Mouse (Mus musculus) CH12.LX (cell line): ENCODE measurements around the gene Aco2.

Experiments used
- CHD1 ChIP-seq: IDR thresholded peaks from 2 replicates; pipeline ENCODE4 v1.6.1; 2012; ENCODE audit warnings: low read depth, low read length, improper control_type of control experiment, inconsistent platforms
- CHD2 ChIP-seq: IDR thresholded peaks from 2 replicates; pipeline ENCODE4 v1.6.1; 2011; ENCODE audit warnings: low read length, improper control_type of control experiment
- CTCF ChIP-seq, 2 experiments: IDR thresholded peaks in 1 of 2; conservative IDR thresholded peaks in 1 of 2; 2 replicates each; pipeline ENCODE4 v1.5.1; 2011 to 2012; ENCODE audit warnings: low read depth in 2 of 2, low read length in 2 of 2, improper control_type of control experiment in 1 of 2, inconsistent platforms in 1 of 2, mild to moderate bottlenecking in 1 of 2, moderate library complexity in 1 of 2
- EP300 ChIP-seq: IDR thresholded peaks from 2 replicates; pipeline ENCODE4 v1.6.1; 2011; ENCODE audit warnings: low read length, improper control_type of control experiment
- JUN ChIP-seq: IDR thresholded peaks from 2 replicates; pipeline ENCODE4 v1.6.1; 2011; ENCODE audit warnings: low read depth, mild to moderate bottlenecking, low read length, improper control_type of control experiment, moderate library complexity; ENCODE audit not compliant: insufficient read depth
- MAFK ChIP-seq: IDR thresholded peaks from 2 replicates; pipeline ENCODE4 v1.6.1; 2011; ENCODE audit warnings: low read length, improper control_type of control experiment; ENCODE audit not compliant: insufficient replicate concordance
- NELFE ChIP-seq: IDR thresholded peaks from 2 replicates; pipeline ENCODE4 v1.6.1; 2011; ENCODE audit warnings: low read depth, low read length, improper control_type of control experiment
- POLR2A ChIP-seq: IDR thresholded peaks from 2 replicates; pipeline ENCODE4 v1.6.1; 2011; ENCODE audit warnings: low read depth, mild to moderate bottlenecking, improper control_type of control experiment, low read length
- TBP ChIP-seq: conservative IDR thresholded peaks from 2 replicates; pipeline ENCODE4 v1.6.1; 2011; ENCODE audit warnings: low read depth, low read length, improper control_type of control experiment
- USF1 ChIP-seq: IDR thresholded peaks from 2 replicates; pipeline ENCODE4 v1.6.1; 2014; ENCODE audit warnings: low read depth, mild to moderate bottlenecking, inconsistent platforms, low read length, improper control_type of control experiment
- ZMIZ1 ChIP-seq: IDR thresholded peaks from 2 replicates; pipeline ENCODE4 v1.6.1; 2012; ENCODE audit warnings: low read depth, mild to moderate bottlenecking, inconsistent platforms, low read length, improper control_type of control experiment

DNA sequence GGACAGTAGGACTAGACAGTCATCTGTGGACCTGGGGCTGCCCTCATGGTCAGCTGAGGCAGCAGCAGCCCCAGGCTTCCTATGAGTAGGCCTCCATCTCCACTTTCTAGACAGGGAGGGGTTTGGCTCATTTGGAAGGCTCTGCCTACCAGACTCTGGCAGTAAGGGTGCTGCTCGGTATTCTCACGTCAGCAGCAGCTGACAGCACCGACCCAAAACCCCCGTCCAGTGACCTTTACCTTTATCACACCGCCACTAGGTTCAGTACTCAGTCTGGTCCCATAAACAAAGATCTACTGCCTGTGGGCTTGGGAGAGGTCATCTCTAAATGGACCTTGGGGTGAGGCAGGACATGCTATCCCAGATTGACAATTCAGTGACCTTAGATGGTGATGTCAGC is 43.6 kb downstream of the Aco2 start:
- TF ChIP-seq USF1 (no peak), CTCF (conservative IDR thresholded peaks at IDR 0.05 in 1 of 2, IDR thresholded peaks at IDR 0.05 in 1 of 2; ENCODE audit: low read depth in 2 of 2, low read length in 2 of 2) (no peak), CHD1 (no peak), NELFE (no peak), MAFK (no peak), CHD2 (no peak), JUN (no peak), POLR2A (no peak; the same call in 1 of the 2 replicates), ZMIZ1 (no peak), EP300 (no peak), TBP (no peak)
